Mouse (Mus musculus) stomach, postnatal 0 days (tissue): ENCODE data around the gene Guca2a.

Source experiments
- CTCF ChIP-seq: IDR thresholded peaks from 2 replicates; pipeline ENCODE4 v1.5.1; 2016; ENCODE audit warnings: antibody characterized with exemption, low read depth, mild to moderate bottlenecking, moderate library complexity
- EP300 ChIP-seq: optimal IDR thresholded peaks from 2 replicates; pipeline ENCODE3; 2016; ENCODE audit warnings: antibody characterized with exemption

DNA sequence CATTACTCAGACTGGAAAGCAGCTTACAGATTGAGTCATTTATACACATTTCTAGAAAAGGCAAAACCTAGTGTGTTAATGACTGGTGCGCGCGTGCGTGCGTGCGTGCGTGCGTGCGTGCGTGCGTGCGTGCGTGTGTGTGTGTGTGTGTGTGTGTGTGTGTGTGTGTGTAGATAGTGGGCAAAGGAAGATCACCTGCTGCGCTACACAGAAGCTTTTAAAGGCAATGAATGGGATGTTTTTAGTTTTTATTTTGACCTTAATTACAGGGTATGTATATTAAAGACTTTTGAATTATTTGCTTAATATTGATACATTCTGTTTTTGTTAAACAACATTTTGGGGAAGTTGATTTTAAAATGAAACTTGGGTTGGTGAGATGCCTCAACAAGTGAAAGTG, 43.2 kb upstream of the Guca2a start:
- TF ChIP-seq CTCF = no peak
- TF ChIP-seq EP300 = no peak
